Mouse (Mus musculus) embryo, embryonic 11.5 days (tissue): ENCODE measurements around the gene B3gnt9.
"Not testable (repeated sequence)": the region's sequence is repeated elsewhere in the genome, so short reads cannot be mapped to it uniquely, and the experiment has no call there.

ENCODE experiments used
- DNase-seq: peaks from one replicate; pipeline ENCODE4 v3.0.0-alpha.2; 2012; ENCODE audit warnings: low read depth, low spot score

The B3gnt9 gene

DNA sequence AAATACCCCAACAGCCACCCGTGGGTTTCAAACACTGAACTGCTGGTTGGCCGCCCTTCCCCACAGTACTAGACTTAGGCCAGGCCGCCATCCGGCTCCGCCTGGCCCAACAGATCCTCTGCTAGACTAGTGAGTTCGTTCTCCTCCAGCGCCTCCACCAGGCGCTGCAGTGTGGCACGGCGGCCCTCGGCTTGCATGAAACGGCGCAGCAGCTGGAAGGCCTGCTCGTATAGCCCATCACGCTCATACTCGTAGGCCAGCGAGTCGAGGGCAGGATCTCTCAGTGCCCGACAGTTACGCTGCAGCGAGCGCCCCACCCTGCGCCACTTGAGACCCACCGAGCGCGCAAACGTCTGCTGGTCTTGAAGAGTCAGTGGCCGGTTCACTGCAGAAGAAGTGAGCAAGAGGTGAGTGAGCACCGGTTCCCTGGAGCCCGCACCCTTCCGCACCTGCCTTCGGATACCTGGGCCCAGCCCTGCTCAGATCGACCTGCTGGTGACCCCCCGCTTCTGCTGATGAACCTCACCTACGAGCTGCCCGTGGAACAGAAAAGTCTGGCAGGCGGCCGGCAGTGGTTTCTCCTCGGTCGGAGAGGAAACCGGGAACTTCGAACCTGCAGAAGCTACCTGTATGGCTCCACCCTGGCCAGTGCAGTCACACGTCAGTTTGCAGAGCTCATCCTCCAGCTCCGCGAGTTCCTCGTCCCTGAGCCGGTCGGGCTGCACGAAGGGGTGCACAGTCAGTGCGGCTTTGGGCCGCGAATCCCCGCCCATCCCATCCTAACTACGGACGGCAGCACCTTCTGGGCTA is 4.2 kb upstream of the B3gnt9 start:
- no peak for DNase-seq

DNA sequence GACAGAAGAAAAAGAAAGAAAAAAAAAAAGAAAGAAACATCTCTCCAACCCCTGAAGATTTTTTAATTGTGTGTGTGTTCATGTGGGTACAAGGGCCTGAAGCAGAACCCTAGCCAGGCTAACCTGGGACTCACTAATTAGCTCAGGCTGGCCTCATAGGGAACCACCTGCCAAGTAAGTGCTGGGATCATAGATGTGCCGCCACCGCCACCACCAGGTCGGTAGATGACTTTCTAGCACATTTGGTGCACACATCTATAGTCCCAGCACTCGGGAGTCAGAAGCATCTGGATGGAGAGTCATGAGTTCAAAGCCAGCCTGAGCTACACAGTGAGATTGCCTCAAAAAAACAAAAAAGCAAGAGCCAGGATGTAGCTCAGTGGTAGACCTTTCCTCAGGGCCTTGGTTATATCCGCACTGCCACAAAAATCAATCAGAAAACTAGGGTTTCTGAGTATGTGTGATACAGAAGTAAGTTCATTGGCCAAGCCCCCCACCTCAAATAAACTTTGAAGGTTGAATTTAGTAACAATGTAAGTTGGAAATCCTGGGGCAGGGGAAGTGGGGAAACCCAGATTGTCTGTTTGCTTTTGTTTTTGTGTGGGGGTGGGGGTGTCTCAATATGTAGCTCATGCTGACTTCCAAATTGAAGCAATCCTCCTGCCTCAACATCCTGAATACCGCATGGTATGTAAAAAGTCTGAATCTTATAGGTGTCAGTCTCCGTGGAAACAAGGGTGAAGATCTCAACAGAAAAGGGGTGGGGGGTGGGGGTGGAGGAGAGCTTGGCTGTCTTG is 2.6 kb upstream of the B3gnt9 start:
- DNase-seq = no peak

DNA sequence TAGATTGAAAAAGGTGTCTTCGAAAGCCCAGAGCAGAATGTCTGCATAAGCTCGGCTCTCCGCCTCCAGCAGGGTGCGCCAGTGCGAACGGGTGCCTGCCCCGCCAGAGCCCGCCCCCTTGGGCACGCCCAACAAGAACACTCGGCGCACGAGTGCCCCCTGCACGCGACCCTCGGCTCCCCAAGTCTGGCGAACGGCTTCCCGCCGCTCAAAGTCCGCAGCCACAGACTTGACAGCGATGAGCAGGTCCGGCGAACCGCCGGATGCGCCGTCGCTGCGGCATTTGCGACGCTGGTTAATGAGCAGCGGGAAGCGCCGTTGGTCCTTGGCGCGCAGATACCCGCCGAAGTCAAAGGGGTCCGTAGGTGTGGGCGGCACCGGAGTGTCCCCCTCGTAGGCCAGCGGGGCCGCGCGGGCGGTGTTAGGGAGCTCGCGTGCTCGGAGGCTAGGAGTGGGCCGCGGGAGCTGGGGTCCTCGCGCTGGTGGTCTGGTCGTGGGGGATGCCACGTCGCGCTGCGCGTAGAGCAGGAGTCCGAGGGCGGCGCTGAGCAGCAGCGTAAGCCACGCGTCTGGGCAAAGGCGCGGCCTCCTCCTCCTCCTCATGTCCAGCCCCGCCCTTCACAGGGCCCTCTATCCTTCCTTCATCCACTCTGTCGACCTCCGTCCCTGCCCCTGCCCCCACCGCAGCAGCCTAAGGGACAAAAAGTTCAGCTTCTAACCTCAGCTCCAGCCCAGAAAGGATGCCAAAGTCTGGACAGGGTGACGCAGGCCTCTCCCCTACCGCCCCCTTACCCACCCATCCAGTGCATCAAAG is 594 bp downstream of the B3gnt9 start:
- peak; percentile 82 for DNase-seq

DNA sequence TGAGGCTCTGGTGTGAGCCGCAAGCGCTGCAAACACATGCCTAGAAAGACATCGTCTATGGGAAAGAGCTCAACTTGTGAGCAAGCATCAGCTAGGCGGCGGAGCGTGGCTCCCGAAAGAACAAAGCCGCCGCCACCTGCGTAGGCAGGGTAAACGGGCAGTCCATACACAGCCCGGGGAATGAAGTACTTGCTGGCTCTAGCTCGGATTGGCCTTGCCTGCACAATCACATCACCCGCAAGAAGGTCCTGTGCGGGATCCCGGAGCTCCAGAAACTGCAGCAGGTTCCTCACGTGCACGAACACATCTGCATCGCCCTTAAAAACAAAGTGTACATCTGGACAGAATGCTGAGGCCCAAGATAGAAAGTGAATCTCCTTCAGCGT is 1.2 kb downstream of the B3gnt9 start:
- DNase-seq = no peak

DNA sequence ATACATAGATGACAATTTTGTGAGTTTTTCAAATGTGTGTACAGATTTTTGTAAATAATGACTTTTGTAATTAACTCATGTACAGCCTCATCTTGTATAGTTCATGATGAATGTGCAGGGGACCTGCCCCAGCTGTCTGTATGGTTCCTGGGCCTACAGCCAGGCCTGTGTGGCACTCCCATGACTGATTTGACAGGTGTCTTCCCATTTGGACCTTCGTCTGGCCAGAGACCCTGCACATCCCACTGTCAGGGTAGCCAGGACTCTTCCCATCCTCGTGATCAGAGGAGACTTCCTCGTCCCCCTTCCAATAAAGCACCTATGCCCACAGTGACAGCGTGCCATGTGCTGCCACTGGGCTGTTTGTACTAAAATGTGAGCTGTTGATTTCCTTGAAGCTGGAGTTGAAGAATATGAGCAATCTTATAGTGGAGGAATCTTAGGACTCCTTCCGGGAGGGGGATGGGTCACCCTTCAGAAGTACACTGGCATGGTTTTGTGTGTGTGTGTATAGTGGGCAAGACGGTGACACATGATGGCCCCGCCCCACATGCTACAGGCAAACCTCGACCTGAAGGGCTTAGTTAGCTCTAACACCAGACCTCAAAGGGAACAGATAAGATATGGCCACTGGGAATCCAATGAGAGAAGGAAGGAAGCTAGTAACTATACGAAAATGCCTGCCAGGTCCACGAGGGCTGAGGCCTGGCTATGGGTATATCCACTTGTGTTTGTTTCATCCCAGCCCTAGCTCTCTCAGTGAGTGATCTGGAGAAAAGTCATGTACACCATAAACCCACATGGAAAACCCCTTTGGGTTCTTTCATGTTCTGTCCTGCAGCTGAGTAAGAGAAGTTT is 2.0 kb downstream of the B3gnt9 start:
- DNase-seq = no peak

DNA sequence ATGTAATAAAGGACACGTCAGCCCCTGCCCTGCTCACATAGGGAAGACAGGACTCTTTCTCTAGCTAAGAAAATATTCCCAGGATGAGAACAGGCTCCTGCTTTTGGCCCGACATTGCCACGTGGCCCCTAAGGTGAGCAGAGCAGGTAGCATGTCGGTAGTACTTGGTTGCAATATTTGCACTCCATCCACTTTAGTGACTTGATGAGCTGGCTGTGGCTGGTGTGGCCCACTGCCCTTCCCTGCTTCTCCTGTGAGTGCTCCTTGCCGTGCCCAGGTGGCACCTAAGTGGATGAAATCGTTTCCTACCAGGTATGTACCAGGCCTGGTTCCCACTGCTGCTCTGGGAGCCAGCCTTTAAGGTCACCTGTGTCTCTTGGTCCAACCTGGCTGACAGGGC is 3.0 kb downstream of the B3gnt9 start:
- no peak for DNase-seq

DNA sequence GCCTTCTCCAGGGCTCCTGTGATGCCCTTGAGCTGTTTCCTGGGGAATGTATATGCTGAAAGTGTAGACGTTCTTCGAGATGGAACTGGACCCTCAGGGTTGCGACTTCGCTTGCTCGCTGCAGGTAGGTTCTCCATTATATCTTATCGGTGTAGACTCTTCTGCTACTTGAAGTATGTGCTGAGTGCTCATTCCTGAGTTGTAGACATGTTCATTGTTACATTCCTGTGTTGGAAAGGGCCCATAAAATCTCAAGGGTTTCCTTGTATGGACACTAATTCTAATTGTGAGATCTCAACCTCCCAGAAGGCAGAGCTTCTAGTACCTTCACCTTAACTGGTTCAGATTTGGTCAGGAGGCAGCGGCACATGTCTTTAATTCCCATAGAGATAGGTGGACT is 13.9 kb downstream of the B3gnt9 start:
- no peak for DNase-seq

DNA sequence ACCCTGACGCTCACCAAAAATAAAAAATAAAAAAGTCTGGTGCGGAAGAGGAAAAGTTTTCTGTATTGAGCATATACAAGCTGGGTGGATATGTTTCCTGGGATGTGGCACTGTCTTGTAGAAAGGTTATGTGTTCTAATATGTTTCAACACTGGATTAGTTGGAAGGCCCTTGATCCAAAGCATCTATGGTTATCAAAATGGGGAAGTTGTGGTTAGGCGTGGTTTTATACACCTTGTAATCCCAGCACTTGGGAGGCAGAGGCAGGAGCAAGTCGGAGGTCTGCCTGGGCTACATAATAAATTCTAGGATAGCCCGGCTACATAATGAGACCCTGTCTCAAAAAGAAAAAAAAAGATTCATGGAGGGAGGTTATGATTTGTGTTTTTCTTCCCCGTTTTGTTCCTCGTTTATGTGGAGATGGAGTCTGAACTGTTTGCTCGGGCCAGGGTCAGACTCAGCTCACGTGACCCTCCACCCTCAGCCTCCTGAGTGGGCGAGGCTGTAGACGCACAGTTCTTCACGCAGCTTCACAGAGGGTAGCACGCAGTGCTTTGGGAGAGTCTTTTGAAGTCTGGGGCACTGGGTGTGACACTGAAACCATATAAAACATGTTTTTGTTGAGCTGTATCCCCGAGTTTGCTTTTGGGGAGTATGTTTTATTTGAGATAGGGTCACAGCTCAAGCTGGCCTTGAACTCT is 17.4 kb downstream of the B3gnt9 start:
- no peak for DNase-seq

DNA sequence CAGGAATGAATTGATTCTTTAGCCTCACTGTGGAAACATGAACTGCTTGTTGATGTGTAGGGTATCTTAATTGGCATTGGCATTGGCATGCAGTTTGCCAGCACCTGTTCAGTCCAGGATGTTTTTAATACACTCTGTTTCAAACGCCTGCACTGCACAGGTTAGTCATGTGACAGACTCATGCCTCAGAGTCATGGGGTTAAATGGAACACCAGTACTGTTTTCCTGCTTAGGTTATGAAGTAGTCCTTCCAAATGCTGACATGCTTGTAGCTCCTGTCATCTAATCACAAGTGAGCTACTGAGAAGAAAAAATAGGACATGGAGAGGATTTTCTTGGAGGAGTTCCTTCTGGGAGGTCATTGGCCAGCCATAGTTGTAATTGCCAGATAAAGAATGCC is 19.7 kb downstream of the B3gnt9 start:
- no peak for DNase-seq

DNA sequence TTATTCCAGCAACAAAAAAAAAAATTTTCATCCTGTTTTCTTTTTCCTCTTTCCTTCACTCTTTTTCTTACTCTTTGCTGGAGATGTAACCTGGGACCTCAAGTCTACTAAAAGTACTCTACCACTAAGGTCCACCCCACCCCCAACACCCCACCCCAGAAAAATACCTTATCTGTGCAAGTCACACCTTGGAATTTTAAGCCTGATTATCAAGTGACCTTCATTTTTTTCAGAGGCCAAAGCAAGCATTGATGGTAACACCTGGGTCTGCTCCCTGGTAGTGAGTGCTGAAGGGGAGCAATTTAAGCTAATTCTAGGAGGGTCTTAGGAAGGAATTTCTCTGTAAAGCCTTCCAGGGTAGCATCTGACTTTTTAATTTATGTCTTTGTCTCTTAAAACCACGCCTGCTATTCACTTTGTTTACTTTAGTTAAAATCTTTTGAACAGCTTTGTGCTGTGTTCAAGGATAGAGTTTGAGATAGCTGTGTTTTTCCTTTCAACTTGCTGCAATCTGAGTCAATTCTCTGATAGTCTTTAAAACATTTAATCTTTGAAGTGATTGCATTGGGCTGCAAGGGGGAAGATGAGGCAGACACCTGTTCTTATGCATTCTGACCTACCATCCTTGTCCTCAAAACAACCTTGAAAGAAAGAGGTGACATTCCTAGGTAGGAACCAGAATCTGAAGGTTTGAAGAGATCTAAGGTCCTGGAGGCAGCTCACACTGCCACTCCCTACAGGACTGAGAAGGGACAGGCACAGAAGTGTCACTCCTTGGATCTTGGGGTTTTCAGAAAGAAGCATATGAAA is 21.6 kb downstream of the B3gnt9 start:
- no peak for DNase-seq

DNA sequence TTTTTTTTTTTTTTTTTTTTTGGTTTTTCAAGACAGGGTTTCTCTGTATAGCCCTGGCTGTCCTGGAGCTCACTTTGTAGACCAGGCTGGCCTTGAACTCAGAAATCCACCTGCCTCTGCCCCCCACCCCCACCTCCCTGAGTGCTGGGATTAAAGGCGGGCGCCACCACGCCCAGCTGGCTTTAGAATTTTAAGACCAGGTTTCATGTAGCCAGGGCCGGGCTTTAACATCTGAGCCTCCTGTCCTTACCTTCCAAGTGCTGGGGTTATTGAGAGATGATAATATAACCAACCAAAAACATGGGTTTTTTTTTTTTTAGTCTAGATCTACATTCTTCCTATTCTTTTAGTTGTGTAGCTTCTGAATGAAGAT is 22.6 kb downstream of the B3gnt9 start:
- DNase-seq = not testable (repeated sequence)

DNA sequence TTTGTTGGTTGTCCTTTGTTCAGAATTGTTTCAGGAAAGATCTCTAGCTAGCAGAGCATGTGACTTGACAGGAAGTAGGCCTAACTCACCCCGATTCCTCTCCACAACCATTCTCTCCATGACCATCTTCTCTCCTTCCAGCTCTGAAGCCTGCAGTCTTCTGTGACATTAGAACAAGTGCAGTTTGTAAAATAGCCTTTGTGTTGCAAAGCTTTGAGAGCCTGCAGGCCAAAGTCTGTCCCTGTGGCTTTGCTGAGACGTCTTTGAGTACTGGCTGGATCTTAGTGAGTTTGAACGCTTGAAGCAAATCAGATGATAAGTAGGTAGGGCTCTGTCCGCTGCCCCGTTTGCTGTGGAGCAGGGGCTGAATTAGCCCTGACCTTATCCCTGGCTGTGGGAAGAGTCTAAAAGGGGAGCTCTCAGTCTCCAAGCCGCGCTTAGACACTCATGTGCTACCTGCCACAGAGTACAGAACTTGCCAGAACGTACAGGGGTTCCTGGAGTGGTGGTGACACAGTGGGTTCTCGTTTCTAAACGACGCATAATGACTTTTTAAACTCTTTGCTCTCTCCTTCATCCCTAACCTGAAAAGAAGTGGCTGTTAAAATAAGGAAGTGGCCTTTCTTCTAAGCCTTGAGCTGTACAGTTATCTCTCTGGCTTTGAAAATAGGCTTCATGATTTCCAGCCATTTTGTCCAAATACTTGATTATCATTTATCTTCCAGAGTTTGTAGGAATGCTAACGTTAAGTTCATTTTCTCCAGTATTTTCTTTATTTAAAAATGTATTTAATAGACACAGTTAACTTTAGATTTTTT is 23.2 kb downstream of the B3gnt9 start:
- DNase-seq = no peak

DNA sequence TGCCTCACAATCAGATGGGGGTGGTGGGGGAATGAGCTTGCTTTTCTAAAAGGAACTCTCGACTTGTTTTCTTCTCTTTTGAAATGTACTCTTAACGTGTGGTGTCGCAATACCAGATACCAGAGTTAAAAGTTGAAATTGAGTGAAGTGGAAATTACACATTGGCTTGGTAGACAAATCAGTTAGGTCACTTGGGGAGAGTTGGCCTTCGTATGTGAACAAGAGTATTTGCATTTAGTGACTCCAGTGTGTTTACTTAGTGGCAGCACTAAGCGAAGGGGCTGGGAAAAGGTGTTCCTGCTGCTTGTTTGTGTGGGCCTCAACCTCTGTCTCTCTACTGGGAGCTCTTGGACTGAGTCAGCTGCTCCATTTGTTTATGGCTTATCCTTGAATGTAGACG is 29.0 kb downstream of the B3gnt9 start:
- DNase-seq = no peak

DNA sequence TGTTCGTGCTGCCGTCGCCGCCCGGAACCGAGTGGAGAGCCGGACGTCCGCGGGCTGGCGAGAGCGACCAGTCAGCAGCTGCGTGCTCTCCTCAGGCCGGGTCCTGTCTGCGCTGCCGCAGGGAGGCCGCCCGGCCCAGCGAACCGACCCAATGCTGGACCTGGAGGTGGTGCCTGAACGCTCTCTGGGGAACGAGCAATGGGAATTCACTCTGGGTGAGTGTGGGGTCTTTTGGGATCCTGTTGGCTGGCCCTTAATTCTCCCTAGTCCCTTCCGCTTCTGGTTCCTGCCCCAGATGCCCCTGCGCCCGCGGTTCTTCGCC is 29.7 kb downstream of the B3gnt9 start:
- no peak for DNase-seq

DNA sequence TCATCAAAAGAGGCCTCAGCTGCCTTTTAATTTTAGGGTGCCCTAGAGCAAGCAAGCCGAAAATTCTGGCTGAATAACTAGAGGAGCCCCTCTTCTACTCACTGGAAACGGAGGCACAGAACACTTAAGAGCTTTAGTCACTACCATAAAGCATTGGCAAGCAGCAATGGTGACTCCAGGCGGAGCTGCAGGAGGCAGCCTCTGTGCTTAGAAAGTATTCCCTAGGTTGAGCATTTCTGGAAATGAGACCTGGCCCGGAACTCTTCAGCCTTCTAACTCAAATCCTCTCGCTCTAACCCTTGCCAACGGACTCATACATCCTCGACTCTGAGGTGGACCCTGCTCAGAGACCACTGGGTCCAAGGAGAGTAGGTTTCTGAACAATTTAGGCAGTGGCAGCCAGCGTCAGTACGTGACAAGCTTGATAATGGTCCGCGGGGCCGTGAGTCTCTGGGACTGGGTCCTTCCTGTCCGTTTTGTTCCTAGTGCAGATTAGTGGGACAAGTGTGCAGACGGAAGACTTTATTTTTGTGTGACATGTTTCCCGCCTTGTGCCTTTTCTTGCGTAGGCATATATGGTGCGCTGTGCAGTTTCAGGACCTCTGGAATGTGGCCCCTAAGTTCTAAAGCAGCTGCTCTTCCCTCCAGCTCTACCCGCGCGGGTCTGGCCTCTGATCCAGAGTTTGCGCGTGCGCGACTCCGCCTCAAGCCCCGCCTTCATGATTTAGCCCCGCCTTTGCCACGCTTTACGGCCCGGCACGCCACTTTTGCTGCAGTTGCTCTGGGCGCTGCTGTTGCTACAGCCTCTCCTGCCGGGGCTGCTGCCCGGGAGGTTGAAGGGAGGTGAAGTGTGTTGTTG is 30.3 kb downstream of the B3gnt9 start, which contains the start of gene D230025D16Rik:
Gene D230025D16Rik, plus strand, starts transcription at position 733 of the 859 bp plus-strand sequence.
- peak; percentile 95 for DNase-seq

DNA sequence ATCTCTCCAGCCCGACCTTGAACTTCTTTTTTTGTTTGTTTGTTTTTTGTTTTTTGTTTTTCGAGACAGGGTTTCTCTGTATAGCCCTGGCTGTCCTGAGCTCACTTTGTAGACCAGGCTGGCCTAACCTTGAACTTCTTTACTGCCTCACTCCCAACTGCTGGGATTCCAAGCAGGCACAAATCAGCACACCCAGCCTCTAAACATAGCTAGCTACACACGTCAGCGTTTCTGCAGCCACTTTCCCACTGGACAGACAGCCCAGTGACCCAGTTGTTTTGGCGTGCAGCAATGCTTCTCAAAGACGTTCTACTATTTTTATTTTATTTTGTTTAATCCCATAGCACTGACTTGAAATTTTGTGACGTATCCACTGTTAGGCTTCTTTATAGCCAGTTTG is 31.1 kb downstream of the B3gnt9 start:
- DNase-seq = no peak

DNA sequence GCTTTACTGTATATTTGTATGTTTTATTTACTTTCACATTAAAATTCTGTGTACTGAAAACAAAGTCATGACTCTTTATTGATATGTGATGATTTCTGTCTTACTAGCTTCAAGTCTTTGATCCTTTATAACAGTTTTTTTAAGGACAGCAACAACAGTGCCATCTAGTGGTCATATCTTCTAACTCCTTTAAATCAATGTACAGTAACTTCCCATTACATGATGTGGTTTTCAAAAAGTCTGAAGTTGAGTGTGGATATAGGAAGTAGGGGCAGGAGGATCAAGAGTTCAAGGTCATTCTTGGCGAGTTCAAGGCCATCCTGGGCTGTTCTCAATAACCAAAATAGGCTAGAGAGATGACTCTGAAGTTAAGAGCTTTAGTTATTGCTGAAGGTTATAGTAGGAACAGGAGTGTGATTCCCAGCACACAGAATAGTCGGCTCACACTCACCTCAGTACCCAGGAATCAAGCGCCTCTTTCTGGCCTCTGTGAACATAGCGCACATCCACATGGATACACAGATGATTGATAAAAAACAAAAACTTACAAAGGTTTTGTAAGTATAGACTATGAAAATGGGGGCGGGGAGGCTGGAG is 36.9 kb downstream of the B3gnt9 start:
- DNase-seq = peak; percentile 36

DNA sequence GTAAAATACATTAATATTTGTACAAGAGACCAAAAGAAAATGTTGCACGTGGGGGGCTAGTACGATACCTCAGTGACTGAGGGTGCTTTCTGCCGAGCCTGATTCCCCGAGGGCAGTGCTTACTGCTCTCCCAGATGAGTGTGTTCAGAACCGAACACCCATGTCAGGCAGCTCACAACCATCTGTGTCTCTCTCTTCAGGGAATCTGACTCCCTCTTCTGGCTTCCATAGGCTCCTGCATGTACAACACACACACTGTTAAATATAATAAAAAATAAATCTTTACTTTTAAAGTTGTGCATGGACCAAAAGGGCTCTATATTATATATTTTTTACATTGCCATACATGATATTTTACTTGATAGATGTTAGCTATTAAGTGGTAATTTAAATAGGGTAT is 40.8 kb downstream of the B3gnt9 start:
- no peak for DNase-seq
